Mouse (Mus musculus) frontal cortex, adult 2 months (tissue): Measurements from ENCODE around the gene Ifna14. TPM values are rescaled to one million over a fixed set of nuclear protein-coding genes. Genes with fewer than 3 reads are reported as not detected.

Experiments used
- polyA plus RNA-seq: library from polyadenylated mRNA; depleted of rRNA; stranded (reverse); fragments of >200 nt; gene quantifications from 2 replicates; pipeline ENCODE4 v1.2.3, GENCODE M21; 2012; rRNA removed

The Ifna14 gene
- polyA plus RNA-seq, 1 experiment: not detected

Other genes starting within 250 kb of the Ifna14 start
- 1.2 and 1.8 TPM in 2 replicates for gene Hacd4, start 132.9 kb downstream of the Ifna14 start, polyA plus RNA-seq
- gene Ifnb1, start 49.0 kb downstream of the Ifna14 start, polyA plus RNA-seq: not detected in 2 replicates
- not detected in 2 replicates for gene Ifna15, start 13.6 kb downstream of the Ifna14 start, polyA plus RNA-seq
- not detected in 2 replicates for gene Ifna9, start 20.6 kb upstream of the Ifna14 start, polyA plus RNA-seq
- gene Ifna12, start 31.6 kb upstream of the Ifna14 start, polyA plus RNA-seq: not detected in 2 replicates
- gene C87499, start 62.6 kb upstream of the Ifna14 start, polyA plus RNA-seq: not detected in 2 replicates
- gene Ifna13, start 72.7 kb upstream of the Ifna14 start, polyA plus RNA-seq: not detected in 2 replicates
- not detected in 2 replicates for gene Ifna16, start 105.1 kb upstream of the Ifna14 start, polyA plus RNA-seq
- not detected in 2 replicates for gene Ifna2, start 112.1 kb upstream of the Ifna14 start, polyA plus RNA-seq
- not detected in 2 replicates for gene Ifnab, start 119.6 kb upstream of the Ifna14 start, polyA plus RNA-seq
- 0.80 and 1.0 TPM in 2 replicates for gene Gm26566, start 150.0 kb upstream of the Ifna14 start, polyA plus RNA-seq
- gene Klhl9, start 150.7 kb upstream of the Ifna14 start, polyA plus RNA-seq: 43.0 and 47.0 TPM in 2 replicates
- not detected in 2 replicates for gene Gm13271, start 183.1 kb upstream of the Ifna14 start, polyA plus RNA-seq
- gene Gm13283, start 188.3 kb upstream of the Ifna14 start, polyA plus RNA-seq: not detected in 2 replicates
- not detected in 2 replicates for gene Gm13290, start 202.0 kb upstream of the Ifna14 start, polyA plus RNA-seq
- not detected in 2 replicates for gene Gm13289, start 205.1 kb upstream of the Ifna14 start, polyA plus RNA-seq
- not detected in 2 replicates for gene Gm13272, start 208.1 kb upstream of the Ifna14 start, polyA plus RNA-seq
- gene Ifnz, start 210.3 kb upstream of the Ifna14 start, polyA plus RNA-seq: not detected in 2 replicates
- not detected in 2 replicates for gene Gm13276, start 213.9 kb upstream of the Ifna14 start, polyA plus RNA-seq
- gene Gm13277, start 216.8 kb upstream of the Ifna14 start, polyA plus RNA-seq: not detected in 2 replicates
- gene Gm13278, start 219.8 kb upstream of the Ifna14 start, polyA plus RNA-seq: not detected in 2 replicates
- gene Gm13275, start 222.7 kb upstream of the Ifna14 start, polyA plus RNA-seq: not detected in 2 replicates
- not detected in 2 replicates for gene Gm13279, start 225.6 kb upstream of the Ifna14 start, polyA plus RNA-seq
- gene Gm13285, start 227.9 kb upstream of the Ifna14 start, polyA plus RNA-seq: not detected in 2 replicates
- not detected in 2 replicates for gene Gm13287, start 231.5 kb upstream of the Ifna14 start, polyA plus RNA-seq
- not detected in 2 replicates for gene Gm13288, start 233.7 kb upstream of the Ifna14 start, polyA plus RNA-seq
- not detected in 2 replicates for gene Ifna7, start 244.4 kb upstream of the Ifna14 start, polyA plus RNA-seq
- not detected in 2 replicates for gene Ifna11, start 248.2 kb upstream of the Ifna14 start, polyA plus RNA-seq